Mouse (Mus musculus) adrenal gland, adult 8-10 months (tissue): ENCODE measurements at regions not wholly inside any gene's neighbourhood (a gene's known extent, or its start where the extent isn't known, plus 50 kb on each side); places are given as distances from the start of the nearest gene placed in this dataset.

Source experiments
- DNase-seq: peaks from one replicate; pipeline ENCODE4 v3.0.0; 2022

DNA sequence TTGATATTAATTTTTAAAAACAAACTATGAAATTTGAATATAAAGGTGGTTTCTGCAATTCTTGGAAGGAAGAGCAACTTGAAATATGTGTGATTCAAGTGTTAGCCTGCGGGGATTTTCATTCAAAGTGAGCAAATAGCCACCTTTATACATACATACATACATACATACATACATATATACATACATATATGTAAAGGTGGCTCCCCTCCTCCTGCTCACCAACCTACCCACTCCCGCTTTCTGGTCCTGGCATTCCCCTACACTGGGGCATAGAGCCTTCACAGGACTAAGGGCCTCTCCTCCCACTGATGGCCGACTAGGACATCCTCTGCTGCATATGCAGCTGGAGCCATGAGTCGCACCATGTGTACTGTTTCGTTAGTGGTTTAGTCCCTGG is 221.3 kb upstream of the Pde3a start:
- no peak for DNase-seq

DNA sequence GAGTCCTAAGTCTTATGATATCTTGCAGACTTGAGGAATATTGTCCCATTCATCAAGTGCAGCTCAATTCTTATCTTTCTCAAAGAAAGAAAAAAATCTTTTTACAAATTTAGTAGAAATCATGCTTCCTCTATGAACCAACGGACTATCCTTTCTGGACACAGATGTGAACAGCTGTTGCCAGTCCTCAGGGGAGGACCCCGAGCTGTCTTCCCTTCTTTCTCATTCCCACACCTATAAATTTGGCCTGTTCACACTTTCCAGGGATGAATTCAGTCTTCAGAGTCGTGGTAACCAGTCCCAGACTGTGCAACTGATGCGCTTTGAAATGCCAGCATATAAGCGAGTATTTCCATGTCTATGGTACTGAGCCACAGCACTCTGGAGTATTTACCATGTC is 214.2 kb upstream of the Pde3a start:
- DNase-seq: no peak

DNA sequence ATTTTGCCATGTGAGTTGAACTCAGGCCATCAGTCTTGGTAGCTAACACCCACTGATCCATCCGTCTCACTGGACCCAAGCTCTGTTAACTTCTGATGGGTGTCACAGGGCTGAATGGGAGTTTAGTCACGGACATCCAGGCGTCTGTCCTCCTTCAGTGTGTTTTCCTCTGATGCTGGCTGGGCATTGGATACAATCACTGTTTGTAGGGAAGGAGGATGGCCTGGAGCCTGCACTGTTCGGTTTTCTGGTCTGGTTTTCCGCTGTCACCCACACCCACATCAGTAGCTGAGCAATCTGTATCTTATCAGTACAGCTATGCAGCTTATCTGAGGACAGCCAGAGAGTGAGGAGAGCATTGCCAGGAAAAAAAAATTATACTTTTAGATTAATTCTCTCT is 207.7 kb upstream of the Pde3a start:
- DNase-seq: no peak

DNA sequence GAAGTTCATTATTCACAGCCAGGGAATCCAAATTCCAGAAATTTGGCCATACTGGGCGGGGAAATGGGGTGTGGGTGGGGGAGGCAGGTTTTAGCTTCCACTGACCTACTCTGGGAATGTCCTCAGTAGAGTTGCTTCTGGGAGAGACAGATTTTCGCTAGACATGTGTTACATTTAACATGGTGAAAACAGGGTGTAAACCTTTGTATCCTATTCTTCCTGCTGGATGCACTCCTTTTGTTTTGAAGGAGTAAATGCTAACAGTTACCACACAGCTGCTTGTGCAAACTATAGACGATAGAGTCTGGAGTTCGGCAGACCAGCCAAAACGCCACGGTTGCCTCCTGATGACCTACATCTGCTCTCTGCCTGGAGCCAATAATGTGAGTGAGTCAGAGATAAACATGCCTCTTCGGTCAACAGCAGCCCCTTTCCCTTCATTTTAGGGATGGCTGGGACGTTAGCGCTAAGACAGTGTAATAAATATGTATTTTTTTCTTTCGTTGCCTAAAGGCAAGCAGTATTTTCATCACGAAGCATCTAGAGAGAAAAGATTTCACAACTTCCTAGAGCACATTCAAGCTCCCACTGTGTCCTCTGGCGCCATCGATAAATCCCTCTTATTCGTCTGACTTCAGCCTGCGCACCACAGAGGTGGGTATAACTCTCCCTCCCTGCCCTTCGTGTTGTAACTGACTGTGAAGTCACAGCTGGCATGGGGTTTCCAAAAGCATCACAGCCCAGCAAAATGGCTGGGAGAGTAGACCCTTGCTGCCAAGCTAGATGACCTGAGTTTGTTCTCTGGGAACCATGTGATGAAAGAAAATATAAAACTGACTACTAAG is 207.1 kb upstream of the Pde3a start:
- no peak for DNase-seq

GRCm38 (mm10) chr6:141048271-141048670 is 200.8 kb upstream of the Pde3a start:
- no peak for DNase-seq

DNA sequence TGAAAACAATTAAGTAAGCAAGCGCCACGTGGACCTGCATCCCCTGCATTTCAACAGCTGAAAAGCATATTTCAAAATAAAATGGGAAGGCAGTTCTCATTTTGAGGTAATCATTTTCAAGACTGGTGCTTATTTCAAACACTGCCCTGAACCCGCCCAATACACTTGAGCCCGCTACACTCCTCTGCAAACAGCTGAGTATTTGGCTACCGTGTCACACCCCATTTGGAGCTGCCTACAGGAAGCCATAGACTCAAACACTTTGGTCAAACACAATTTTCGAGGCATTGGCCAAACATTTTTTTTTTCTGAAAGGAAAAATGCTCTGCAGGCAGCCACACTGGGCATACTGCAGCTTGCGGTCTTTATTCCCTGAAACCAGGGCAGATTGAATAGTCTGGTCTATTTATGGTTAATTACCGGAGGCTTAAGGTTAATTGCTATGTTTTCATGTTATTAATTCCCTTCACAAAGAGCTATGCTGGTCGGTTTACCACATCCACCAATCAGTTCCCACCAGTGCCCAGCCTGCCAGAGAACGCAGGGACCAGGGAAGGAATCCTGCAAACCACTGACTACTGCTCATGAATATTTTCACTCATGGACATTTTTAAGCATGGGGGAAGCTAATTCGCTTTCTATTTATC is 198.9 kb upstream of the Pde3a start:
- DNase-seq: no peak

DNA sequence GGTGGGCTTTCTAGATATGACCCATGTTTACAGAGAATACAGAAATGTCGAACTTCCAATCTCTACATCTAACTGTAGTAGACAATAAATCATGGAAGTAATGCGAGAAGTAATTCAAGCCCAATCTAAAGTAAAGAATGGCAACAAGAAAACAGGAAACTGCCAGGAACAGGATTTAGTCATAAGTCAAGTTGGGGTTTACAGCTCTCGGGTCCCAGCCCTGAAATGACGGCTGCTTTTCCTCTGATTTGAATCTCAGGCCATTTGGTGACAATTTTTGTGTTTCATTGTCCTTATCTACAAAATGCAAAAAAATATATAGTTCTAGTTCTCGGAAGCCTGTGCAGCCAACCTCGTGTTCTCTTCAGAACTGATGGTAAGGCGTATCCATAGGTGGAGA is 195.0 kb upstream of the Pde3a start:
- no peak for DNase-seq

GRCm38 (mm10) chr6:141059250-141059916 is 189.7 kb upstream of the Pde3a start:
- DNase-seq: no peak

DNA sequence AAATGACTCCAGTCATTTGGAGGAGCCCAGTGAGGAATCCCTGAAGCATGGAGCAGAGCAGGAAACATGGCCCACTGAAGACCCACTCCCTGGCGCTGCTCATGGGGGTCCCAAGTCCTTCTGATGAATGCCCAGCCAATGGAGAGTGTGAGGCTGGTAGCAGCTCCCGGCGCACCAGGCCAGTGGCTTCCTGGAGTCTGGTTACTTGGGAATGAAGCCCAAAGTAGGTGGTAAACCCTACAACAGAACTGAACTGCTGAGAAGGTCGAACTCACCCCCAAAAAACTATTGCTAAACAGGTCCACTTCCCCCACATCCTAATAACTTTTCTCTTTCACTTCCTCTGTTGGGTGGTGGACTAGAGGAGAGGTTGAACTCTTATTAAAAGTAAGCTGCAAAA is 183.3 kb upstream of the Pde3a start:
- DNase-seq: no peak

DNA sequence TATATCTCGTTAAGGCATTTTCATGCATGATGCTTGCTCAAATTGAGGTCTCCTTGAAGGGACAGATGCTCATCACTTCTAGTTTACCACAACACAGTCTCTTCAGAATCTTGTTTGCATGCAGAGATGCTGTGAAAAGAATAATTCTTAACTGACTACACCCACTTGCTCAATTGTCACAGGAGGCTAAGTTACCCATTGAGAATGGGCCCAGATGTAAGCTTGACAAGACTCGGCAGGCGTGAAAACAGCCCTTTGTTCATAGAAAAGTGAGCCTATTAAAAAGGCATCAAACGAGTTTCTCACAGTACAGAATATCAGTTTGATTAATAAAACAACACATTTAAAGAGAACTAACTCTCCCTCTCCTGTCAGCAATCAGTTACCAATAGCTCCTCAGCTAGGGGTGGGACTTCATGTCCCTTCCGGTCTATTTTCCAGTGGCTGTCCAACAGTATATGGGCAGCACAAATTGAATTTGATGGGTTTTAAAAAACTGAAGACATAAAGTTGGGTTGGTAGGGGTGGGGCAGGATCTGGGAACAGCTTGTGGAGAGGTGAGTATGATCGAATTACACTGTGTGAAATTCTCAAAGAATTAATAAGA is 180.1 kb upstream of the Pde3a start:
- no peak for DNase-seq

DNA sequence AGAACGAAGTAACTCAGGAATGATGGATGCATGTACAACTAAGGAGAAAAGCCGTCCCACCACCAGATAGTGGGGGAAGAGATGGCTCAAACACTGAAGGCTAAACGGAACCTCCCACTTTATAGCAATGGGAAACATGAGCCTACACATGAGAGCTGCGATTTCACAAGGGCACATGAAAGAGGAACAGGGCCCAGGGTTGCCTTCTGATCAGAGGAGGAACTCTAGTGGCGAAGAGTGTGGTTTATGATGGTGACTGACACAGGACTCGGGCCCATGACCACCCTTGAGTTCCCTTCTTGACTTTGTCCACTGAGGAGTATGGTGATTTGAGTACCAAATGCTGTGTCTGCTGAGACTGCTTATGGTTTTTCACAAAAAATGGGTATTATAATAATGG is 179.2 kb upstream of the Pde3a start:
- DNase-seq: no peak

DNA sequence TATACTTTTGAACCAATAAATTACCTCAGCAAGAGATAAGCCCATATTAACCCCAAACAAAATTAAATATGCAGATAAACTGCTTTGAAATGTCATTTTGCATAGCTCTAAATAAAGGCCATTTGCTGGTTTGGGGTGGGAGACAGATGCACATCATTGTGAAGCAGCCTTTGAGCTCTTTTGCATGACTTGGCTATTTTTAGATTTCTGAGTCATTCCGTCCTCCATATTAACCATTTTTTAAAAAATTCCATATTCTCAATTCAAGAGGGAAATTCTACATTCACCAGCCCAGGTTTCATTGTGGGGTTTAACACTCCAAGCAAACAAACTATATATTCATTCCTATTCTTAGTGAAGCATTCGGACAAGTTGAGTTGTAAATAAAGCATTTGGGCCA is 177.6 kb upstream of the Pde3a start:
- DNase-seq: no peak

- no peak for DNase-seq
Measured at GRCm38 (mm10) chr6:141091076-141091780, 157.8 kb upstream of the Pde3a start.

- DNase-seq: no peak
Measured at GRCm38 (mm10) chr6:141091781-141092140, 157.3 kb upstream of the Pde3a start.

GRCm38 (mm10) chr6:141097338-141098122 is 151.5 kb upstream of the Pde3a start:
- no peak for DNase-seq

DNA sequence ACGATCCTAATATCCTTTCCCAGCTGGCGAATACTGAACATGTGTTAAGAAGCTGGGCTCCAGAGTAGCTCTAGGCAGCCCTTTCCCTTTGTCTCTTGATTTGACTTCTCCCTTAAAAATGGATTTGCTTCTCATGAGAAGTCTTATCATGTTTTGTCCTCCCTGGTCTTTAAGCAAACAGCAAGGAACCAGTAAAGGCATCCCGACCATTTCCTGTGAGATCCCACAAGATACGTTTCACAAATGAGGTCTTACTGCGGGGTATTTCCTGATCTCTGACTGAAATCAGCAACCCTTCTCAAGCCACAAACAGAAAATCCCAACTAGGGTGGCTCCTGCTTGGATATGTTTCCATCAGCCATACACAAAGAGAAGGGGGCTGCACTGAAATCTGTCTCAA is 130.8 kb upstream of the Pde3a start:
- DNase-seq: no peak

DNA sequence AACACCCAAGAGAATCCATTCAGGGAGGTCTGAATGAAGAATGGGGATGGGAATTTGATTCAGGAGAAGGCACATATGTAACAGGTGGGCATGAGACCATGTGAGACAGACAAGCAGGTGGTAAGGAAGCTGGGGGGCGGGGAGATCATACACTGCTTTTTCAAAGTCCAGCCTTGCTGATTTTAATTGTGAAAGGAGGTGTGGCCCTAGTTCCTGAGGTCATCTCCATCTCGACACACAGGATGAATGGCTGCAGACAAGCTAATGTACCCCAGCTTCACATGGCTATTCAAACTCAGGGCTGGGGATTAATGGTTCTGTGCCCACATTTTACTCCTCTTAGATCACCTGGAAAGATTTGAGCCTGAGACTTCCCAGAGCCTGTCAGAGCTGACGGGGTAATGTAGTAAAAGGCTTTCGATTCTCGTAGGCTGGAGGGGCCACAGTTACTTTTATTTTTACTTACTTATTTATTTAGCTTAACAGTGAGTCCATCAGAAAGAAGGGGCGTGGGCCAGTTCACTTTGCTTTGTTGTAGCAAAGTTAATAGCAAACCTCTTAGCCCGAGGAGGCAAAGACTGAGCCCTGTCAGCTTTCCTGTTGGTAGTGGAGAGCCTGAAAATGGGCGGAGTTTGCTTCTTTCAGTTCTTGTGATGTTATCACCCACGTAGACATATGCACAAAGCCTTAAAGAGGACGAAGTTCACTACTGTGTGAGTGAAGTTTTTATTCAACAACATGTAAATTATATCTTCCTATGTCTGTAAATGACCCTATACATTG is 122.3 kb upstream of the Pde3a start:
- DNase-seq: no peak

DNA sequence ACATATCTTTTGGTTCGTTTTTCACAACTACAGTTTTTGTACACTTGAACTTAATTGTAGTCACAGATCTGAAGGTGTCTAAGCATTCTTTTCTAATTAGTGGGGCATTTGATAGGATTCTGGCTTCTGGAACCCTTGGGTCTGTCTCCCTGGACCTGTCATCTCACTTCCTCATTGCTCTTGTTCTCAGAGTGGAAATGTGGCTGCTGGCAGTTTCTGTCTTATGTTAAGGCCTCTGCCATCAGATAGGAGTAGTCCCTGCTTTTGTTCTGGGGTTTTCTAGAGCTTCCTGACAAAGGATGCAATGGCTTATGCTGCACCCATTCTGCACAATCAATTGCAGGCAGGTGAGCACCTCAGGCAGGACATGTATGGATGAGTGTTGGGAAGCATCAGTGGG is 119.5 kb upstream of the Pde3a start:
- DNase-seq: no peak

DNA sequence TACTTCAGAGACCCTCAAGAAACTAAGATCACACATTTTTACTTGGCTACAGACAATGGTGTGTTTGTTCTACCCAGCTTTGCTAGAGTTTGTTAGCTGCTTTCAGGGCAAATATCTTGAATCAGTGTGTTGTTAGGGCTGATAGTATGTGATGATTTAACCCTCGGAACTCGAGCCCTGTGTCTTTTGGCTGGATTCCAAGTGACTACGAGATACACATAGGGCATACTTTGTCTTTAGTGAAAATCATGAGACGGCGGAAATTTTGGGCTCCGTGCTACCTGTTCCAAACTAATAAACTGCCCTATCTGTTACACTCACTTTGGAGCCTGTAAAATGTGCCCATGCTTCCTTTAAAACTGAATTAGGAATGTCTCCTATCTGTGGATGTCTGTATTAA is 114.9 kb upstream of the Pde3a start:
- DNase-seq: no peak

GRCm38 (mm10) chr6:141136664-141137375 is 112.2 kb upstream of the Pde3a start:
- DNase-seq: no peak
